Mouse (Mus musculus) activated CD4-positive, CD25-positive, alpha-beta regulatory T cell, adult 4 months (primary cell): Measurements from ENCODE around the gene Tmem109. TPM values are rescaled to one million over a fixed set of nuclear protein-coding genes. Genes with fewer than 3 reads are reported as not detected.

Experiments
- ATAC-seq: one replicate; pipeline ENCODE4 v1.8.0; 2017
- polyA plus RNA-seq, 2 experiments: library from polyadenylated mRNA; unstranded; fragments of 100-300 nt; shearing (Covaris generic); gene quantifications; one replicate each; pipeline ENCODE4 v1.2.1; 2017

Tmem109 gene
- polyA plus RNA-seq, 2 experiments from 2014 or later = 59.2 to 65.4 TPM

GRCm38 (mm10) chr19:10839010-10839892 is 42.5 kb downstream of the Tmem109 start, which contains the start of gene Slc15a3:
Slc15a3 (plus strand) TSS chr19:10839727.
- ATAC-seq = peak; percentile 50

DNA sequence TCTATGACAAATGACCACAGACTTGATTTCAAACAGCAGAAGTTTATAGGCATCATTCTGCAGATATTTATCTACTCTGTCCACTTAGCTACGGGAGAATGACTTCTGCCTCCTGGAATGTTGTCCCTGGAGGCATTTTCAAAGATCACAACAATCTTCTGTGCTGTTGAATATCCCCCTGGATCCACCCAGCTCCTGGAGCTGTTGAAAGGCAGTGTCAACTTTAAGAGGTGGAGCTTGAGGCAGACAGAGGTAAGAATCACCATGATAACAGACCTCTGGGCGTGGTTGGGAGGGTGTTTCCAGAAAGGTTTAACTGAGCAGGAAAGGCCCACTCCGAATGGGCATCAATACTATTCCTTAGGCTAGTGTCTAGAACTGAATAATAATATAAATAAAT is 46.1 kb downstream of the Tmem109 start:
- no peak for ATAC-seq

- no peak for ATAC-seq
Observed at GRCm38 (mm10) chr19:10833611-10834010, 48.2 kb downstream of the Tmem109 start.

DNA sequence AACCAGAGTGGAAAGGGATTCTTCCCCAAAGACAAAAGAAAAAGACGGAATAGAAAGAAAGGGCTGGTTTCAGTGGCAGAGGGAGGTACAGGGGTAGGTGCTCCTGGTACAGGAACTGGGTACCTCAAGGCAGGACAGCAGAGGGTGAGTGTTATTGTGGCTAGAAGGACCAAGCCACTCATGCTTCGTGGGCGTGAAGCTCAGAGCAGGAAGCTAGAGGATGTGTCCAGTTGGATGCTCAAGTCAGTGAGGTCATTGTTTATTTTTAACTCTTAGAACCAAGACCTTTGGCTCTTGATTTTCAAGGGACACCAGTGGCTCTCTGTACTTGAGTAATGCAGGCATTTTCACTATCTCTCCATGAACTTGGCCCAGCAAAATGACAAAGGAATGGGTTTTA is 49.8 kb downstream of the Tmem109 start:
- no peak for ATAC-seq

- peak; percentile 15 for ATAC-seq
Observed at GRCm38 (mm10) chr19:10831424-10831823, 50.4 kb downstream of the Tmem109 start.

DNA sequence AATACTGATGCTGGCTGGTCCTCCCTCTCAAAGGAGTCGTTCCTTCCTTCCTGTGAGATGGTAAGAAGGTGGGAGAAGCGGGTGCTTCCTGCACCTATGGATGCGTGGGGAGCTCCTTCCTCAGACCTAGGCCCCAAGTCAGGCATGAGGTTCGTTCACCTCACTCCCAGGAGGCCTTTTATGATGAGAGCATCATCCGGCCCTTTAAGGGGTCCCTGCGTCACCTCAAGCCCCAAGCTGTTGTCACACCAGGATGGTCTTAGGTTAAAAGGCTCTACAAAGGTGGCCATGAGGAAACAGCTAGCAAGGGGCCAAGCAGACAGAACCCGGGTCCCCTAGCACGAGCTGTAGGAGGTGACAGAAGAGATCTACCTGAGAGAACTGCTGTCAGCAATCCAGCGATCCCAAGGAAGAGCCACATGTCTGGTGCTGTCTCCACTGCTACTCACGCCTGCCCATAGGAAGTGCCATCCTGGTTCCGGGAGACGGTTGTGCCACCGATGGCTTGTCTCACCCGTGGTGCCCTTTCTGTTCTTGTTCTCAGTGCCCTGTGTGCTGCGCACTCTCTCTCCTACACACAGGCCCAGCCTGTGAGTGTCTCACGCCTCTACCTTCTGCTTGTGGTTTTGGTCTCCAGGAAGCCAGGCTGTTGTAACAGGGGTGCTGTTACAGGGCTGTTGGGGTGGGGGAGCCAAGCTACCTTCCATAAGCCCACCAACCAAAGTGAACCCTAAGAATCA is 52.2 kb downstream of the Tmem109 start, which contains the start of gene Cd6:
TSS of gene Cd6 (minus strand) at position 623 of the 740 bp plus-strand sequence.
- ATAC-seq = peak; percentile 70

DNA sequence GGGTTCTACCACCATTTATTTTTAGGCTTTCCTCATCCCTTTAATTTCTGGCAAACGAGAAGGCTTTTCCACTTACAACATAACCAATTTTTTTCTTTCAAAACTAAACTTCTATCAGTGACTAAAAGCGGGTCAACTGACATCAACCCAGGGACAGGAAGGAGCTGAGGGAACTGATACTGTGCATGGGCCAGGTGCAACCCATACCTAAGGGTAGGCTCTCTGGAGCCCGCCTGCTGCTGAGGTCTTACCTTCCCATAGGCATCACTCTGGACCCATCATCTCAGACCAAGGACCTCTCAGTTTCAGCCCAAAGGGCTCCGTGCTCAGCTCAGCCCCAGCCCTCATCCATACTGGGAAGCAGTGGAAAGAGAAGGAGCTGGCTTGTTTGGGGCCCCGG is 53.5 kb downstream of the Tmem109 start:
- no peak for ATAC-seq

GRCm38 (mm10) chr19:10824061-10824460 is 57.7 kb downstream of the Tmem109 start:
- ATAC-seq = peak; percentile 21

GRCm38 (mm10) chr19:10822534-10822933 is 59.3 kb downstream of the Tmem109 start:
- ATAC-seq = no peak

GRCm38 (mm10) chr19:10821319-10821718 is 60.5 kb downstream of the Tmem109 start:
- ATAC-seq = peak; percentile 19

Other genes starting within 250 kb of the Tmem109 start
- gene Vwce, start 247.8 kb downstream of the Tmem109 start, polyA plus RNA-seq = 1 to 10 TPM in 1 of 2 experiments, not detected in 1; 1.1 TPM
- gene Pga5, start 203.9 kb downstream of the Tmem109 start, polyA plus RNA-seq = not detected
- 10 to 100 TPM; 11.1 to 13.2 TPM for gene Vps37c, start 193.3 kb downstream of the Tmem109 start, polyA plus RNA-seq
- gene Cd5, start 143.0 kb downstream of the Tmem109 start, polyA plus RNA-seq = 100 to 1,000 TPM; 406 to 482 TPM
- gene Cd6, start 51.9 kb downstream of the Tmem109 start, polyA plus RNA-seq = 100 to 1,000 TPM; 365 to 512 TPM
- 1 to 10 TPM; 3.8 to 6.2 TPM for gene Slc15a3, start 42.3 kb downstream of the Tmem109 start, polyA plus RNA-seq
- gene Tmem132a, start 12.1 kb downstream of the Tmem109 start, polyA plus RNA-seq = under 1 TPM in 1 of 2 experiments, not detected in 1; 0.89 TPM
- gene Prpf19, start 13.2 kb upstream of the Tmem109 start, polyA plus RNA-seq = 10 to 100 TPM; 11.7 to 29.4 TPM
- gene Zp1, start 38.6 kb upstream of the Tmem109 start, polyA plus RNA-seq = not detected
- gene Ptgdr2, start 55.2 kb upstream of the Tmem109 start, polyA plus RNA-seq = not detected
- 10 to 100 TPM in 1 of 2 experiments, 1 to 10 TPM in 1; 7.9 to 11.1 TPM for gene Ccdc86, start 67.3 kb upstream of the Tmem109 start, polyA plus RNA-seq
- not detected for gene Ms4a10, start 92.7 kb upstream of the Tmem109 start, polyA plus RNA-seq
- gene Ms4a15, start 111.2 kb upstream of the Tmem109 start, polyA plus RNA-seq = under 1 TPM in 1 of 2 experiments, not detected in 1; 0.20 TPM
- gene Ms4a18, start 136.0 kb upstream of the Tmem109 start, polyA plus RNA-seq = not detected
- gene Ms4a8a, start 199.1 kb upstream of the Tmem109 start, polyA plus RNA-seq = not detected
- not detected for gene 1700017D01Rik, start 248.9 kb upstream of the Tmem109 start, polyA plus RNA-seq